8 mouse cellular contexts compared by ENCODE assay signal in the genomic region with DNA sequence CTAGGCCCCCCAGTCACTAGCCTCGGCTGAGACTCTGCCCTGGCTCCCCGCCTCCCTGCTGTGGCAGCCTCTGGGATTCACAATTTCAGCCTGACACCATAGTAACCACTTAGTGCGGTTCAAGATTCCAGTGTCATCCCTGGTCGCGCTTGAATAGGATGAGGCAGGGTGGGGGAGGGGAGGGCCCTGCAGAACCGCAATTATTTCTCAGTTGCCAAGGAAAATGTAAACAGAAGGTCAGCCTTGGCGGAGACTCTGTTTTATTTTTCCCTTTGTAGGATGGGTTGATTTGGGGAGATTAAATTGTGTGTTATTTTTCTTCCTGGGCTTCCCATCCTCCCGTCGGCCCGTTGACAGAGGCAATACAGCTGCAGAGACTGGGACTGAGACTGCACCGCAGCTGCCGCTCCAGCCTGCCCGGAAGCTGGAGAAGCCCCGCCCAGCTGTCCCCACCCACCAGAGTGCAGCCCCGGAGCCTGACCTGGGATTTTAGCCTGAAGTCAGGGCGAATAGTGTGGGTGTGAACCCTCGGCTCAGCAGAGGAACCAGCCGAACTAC.
DNase-seq lines count a peak whose midpoint lies in the region; ATAC-seq and TF ChIP-seq lines count a peak whose summit lies in the region.

No protein-coding gene starts in this region.

- no peaks in the 10 kb centered on the region for H3K9me3 ChIP-seq in hindbrain, postnatal 0 days (ENCODE audit: low read length)
- no peaks in the 10 kb centered on the region for H3K9me3 ChIP-seq in liver, embryonic 14.5 days (ENCODE audit: control insufficient read depth, low read length)
- H3K9me3 ChIP-seq in neural tube, embryonic 12.5 days, result no peaks in the 10 kb centered on the region

- TF ChIP-seq CTCF in hindbrain, postnatal 0 days (IDR thresholded peaks at IDR 0.05; ENCODE audit: low read depth), result no peak
- no peak for TF ChIP-seq CTCF in liver, embryonic 14.5 days (IDR thresholded peaks at IDR 0.05; ENCODE audit: low read depth)

- ATAC-seq in hindbrain, postnatal 0 days, result peak; percentile 77
- ATAC-seq in liver, embryonic 14.5 days (ENCODE audit: insufficient read depth), result no peak
- peak; percentile 67 for ATAC-seq in neural tube, embryonic 12.5 days (ENCODE audit: low FRiP score, low read depth)
- ATAC-seq in monocyte, adult 5-6 weeks (replicated peaks; ENCODE audit: insufficient number of reproducible peaks, low FRiP score, low TSS enrichment, poor library complexity, severe bottlenecking), result no peak

- peak; percentile 77 for DNase-seq in ES-CJ7 (ENCODE audit: low read depth, low spot score)
- DNase-seq in adrenal gland, postnatal 36 days, result peak; percentile 52 to 71
- DNase-seq in gastrocnemius, postnatal 14 days, result peak; percentile 74
- DNase-seq in hindbrain, postnatal 0 days (ENCODE audit: low spot score), result peak; percentile 73
- no peak for DNase-seq in liver, embryonic 14.5 days (ENCODE audit: low read depth in 3 of 3, low spot score in 3 of 3)
- no peak for DNase-seq in frontal cortex, adult 2 months (ENCODE audit: extremely low spot score in 1 of 2, low spot score in 1 of 2)

- 2% methylated on average over 18 of the region's 18 CpGs for WGBS in hindbrain, postnatal 0 days
- WGBS in liver, embryonic 14.5 days (ENCODE audit: insufficient replicate concordance), result 4% methylated on average over 18 of the region's 18 CpGs
- under 1% methylated on average over 18 of the region's 18 CpGs for WGBS in neural tube, embryonic 12.5 days

- no peak overlapping the region for H3K27ac ChIP-seq in hindbrain, postnatal 0 days
- H3K27ac ChIP-seq in liver, embryonic 14.5 days, result no peak overlapping the region
- peak overlapping the region; percentile 78 for H3K27ac ChIP-seq in neural tube, embryonic 12.5 days

- TF ChIP-seq EP300 in liver, embryonic 14.5 days (IDR thresholded peaks at IDR 0.05; ENCODE audit: low read depth), result no peak

- H3K4me3 ChIP-seq in hindbrain, postnatal 0 days (ENCODE audit: low read length), result peak overlapping the region; percentile 3; the same call in 1 of the 2 replicates
- no peak overlapping the region for H3K4me3 ChIP-seq in liver, embryonic 14.5 days (ENCODE audit: insufficient read depth in 1 of 2, low read depth in 2 of 2, low read length in 2 of 2)
- no peak overlapping the region for H3K4me3 ChIP-seq in neural tube, embryonic 12.5 days

- peaks cover 15% of the 10 kb centered on the region; the same call in 1 of the 2 replicates for H3K4me1 ChIP-seq in hindbrain, postnatal 0 days (ENCODE audit: insufficient read depth, low read length)
- H3K4me1 ChIP-seq in liver, embryonic 14.5 days (replicated peaks; ENCODE audit: control insufficient read depth in 2 of 2, insufficient read depth in 2 of 2, low read length in 1 of 2), result no peaks in the 10 kb centered on the region
- H3K4me1 ChIP-seq in neural tube, embryonic 12.5 days, result peaks cover 52% of the 10 kb centered on the region

- intact Hi-C loops in gastrocnemius, postnatal 14 days (cut with DNase I; ENCODE audit: low total_unique reads), result no loop called here

- H3K4me2 ChIP-seq in hindbrain, postnatal 0 days (ENCODE audit: low read depth, low read length), result peak overlapping the region; percentile 45
- H3K4me2 ChIP-seq in liver, embryonic 14.5 days (ENCODE audit: low read depth), result peak overlapping the region; percentile 48
- peak overlapping the region; percentile 48 for H3K4me2 ChIP-seq in neural tube, embryonic 12.5 days (replicated peaks)

- 0 out of 2 replicates have a peak overlapping the region, but pooled peaks have one; percentile 0 for H3K9ac ChIP-seq in hindbrain, postnatal 0 days (replicated peaks; ENCODE audit: low read length)
- no peak overlapping the region for H3K9ac ChIP-seq in liver, embryonic 14.5 days (replicated peaks)
- peak overlapping the region; percentile 3; the same call in 1 of the 2 replicates for H3K9ac ChIP-seq in neural tube, embryonic 12.5 days

- no peaks in the 10 kb centered on the region for H3K36me3 ChIP-seq in hindbrain, postnatal 0 days (ENCODE audit: insufficient read depth, low read length)
- no peaks in the 10 kb centered on the region for H3K36me3 ChIP-seq in liver, embryonic 14.5 days (replicated peaks; ENCODE audit: control insufficient read depth, insufficient read depth, low read depth)
- no peaks in the 10 kb centered on the region for H3K36me3 ChIP-seq in neural tube, embryonic 12.5 days

- H3K27me3 ChIP-seq in hindbrain, postnatal 0 days (ENCODE audit: insufficient read depth, low read length), result no peaks in the 10 kb centered on the region
- H3K27me3 ChIP-seq in liver, embryonic 14.5 days (ENCODE audit: control insufficient read depth, insufficient read depth, low read length), result peaks cover 3% of the 10 kb centered on the region; the same call in 1 of the 2 replicates
- no peaks in the 10 kb centered on the region for H3K27me3 ChIP-seq in neural tube, embryonic 12.5 days (replicated peaks)

Comparison
In these comparisons a context has a peak if more than half of its experiments do, and no peak if none do; other contexts are left out.
1. DNase-seq: peak in ES-CJ7 (single experiment), adrenal gland, postnatal 36 days (2 of 2), gastrocnemius, postnatal 14 days (single experiment) and hindbrain, postnatal 0 days (single experiment); none in liver, embryonic 14.5 days (0 of 3) and frontal cortex, adult 2 months (0 of 2).
2. ATAC-seq: peak in hindbrain, postnatal 0 days (single experiment) and neural tube, embryonic 12.5 days (single experiment); none in liver, embryonic 14.5 days (single experiment) and monocyte, adult 5-6 weeks (single experiment).
3. Peak in every context shown above with its lines, with median percentiles within 50 percentile points of each other: H3K4me2 ChIP-seq.